Mouse (Mus musculus) liver, embryonic 14.5 days (tissue): ENCODE measurements around the gene Iqschfp.

Experiments
- CTCF ChIP-seq: IDR thresholded peaks from 2 replicates; pipeline ENCODE4 v1.5.1; 2016; ENCODE audit warnings: antibody characterized with exemption, low read depth, control low read depth
- EP300 ChIP-seq: IDR thresholded peaks from 2 replicates; pipeline ENCODE4 v1.6.1; 2016; ENCODE audit warnings: antibody characterized with exemption, low read depth

DNA sequence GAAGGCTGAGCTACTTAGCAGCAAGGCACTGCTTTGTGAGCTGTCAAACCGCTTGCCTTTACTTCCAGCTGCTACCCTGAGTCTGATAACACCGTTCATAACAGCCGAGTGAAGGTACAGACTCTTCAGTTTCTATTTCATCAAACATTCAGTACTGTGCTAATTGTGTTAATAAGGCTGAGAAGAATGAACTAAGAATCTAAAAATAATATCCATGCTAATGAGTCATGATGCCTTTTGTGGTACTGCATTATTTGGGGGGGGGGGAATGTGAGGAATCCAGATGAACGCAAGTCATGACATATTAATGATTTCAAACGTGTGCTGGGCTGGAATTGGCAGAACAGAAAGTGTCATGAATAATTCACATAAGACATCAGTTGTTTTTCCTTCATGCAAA, 513.7 kb downstream of the Iqschfp start:
- no peak for TF ChIP-seq CTCF
- TF ChIP-seq EP300, result no peak
